Mouse (Mus musculus): ENCODE data around the gene Shd. TPM values are rescaled to one million over a fixed set of nuclear protein-coding genes. Genes with fewer than 3 reads are reported as not detected.

Shd gene
- total RNA-seq, 2 experiments from 2014 or later: 3.7 to 4.6 TPM

DNA sequence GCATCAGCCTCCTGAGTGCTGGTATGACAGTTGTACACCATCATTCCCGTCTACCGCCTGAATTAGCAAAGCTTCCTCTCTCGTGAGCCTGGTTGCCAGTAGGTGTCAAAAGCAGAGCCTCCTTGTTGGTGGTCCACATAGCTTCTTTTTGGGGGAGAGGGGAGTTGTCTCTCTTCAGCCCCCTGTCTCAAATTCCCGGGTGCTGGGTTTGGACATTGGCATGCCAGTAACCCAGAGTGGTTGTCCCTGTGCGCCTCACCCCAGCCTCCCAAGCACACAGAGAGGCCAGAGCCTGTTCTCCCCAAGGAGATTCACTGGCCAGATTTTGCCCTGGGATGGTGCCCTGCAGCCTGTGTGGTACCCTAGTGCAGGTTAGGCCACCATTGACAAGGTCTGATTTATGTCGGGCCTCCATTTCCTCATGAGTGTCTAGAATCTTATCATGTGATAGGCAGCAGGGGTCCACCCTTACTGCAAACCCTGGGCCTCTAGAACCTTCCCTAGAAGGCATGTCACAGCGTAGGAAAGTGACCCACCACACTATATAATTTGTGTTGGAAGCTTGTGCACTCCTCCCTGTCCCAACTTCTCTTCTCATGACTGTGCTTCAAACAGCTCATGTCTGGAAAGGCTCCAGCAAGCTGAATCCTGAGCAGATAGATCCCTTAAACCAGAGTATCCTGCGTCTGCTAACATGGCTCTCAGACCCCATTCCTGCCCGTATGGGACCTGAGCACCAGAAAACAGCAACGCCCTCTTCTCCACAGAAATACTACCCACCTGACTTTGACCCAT is 10.1 kb upstream of the Shd start:
- DNase-seq: no peak

DNA sequence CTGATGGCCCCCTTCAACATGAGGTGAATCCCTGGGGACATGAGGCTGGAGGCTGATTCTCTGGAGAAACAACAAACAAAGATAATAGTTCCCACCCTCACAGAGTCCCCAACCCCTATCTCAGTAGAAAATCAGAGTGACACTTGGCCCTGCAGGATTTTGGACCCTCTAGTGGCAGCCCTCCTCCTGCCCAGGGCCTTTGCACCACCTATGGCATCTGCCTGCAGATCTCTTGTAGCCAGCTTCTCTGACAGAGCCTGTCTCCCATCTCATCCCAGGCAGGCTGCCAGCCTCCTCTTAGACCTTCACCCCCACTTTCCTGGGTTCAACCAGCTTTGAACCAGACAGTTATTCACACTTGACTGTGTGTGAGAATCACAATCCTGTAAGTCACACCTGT is 9.5 kb upstream of the Shd start:
- DNase-seq: no peak

DNA sequence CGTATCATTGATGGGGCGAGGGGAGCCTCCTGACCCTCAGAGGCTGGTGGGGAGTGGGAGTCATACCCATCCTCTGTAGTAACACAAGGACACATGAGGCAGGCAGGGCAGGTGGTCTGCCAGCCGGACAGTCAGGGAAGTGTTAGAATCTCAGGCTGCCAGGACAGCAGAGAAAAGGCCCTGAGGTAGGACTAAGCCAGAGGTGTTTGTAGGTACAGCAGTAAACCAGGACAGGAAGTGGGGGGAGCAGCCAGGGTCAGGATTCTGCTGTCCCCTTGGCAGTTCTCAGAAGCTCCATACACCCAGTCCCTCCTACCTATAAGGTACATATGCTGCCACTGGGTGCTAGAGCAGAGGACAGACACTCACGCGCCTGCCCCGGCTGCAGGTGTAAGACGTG is 8.6 kb upstream of the Shd start:
- no peak for DNase-seq

DNA sequence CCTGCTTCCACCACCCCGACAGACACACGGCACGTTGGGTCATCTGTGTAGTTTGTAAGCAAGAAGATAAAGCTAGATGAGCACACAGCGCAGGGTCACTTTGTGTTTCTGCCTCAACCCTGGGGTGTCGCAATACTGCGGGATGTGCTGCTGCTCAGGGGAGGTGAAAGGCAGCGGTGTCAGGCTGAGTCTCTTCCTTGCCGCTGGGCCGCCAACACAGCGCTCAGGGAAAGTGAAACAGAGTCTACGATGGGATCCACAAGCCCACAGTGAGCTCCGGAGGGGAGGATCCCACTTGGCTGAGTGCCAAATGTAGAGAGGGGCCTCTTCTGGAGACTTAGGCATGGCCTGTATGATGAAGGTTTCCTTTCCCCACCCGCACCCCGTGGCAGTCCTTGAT is 7.1 kb upstream of the Shd start:
- DNase-seq: no peak

DNA sequence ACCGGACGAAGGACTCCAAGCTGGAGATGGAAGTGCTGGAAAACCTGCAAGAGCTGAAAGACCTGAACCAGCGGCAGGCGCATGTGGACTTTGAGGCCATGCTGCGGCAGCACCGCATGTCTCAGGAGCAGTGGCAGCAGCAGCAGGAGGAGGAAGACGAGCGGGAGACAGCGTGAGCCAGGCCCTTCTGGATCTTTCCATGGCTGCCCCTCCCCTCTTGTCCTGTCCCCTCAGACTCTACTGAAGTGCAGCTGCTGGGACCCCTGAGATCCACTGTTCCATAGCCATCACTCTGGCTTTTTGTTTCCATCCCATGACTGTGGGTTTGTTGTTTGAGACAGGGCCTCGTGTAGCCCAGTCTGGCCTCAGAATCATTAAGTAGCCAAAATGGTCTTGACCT is 5.8 kb upstream of the Shd start:
- DNase-seq: no peak

DNA sequence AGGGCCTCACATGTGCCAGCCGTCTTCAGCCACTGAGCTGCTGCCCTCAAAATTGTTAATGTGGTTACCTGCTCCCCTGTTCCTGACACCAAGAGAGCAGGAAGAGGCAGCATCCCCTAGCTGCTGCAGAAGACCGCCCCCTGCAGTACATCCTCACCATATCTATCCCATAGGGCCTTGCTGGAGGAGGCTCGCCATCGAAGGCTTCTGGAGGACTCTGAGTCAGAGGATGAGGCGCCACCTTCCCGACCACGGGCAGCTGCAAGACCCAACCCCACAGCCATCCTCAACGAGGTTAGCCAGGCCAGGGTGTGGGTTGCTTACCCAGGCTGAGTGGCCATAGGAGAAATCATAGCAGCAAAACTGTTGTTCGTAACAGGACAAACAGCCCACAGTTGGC is 5.3 kb upstream of the Shd start:
- DNase-seq: no peak

DNA sequence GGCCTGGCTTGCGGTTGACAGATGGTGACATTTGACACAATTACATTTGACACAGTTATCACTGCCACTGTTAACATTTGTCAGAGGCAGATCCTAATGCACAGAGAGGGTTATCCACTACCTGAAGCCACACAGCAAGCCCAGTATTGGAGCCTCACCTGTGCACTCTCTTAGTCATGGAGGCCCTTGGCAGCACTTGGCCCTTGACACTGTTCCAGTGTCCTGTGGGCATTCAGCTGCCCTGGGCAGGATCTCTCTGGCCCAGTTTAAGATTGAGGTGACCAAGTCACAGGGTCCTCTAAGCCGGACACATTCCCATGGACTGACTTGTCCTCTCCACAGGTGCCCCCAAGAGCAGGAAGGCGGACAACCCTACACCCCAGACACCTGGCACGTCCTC is 3.1 kb upstream of the Shd start:
- DNase-seq: no peak

DNA sequence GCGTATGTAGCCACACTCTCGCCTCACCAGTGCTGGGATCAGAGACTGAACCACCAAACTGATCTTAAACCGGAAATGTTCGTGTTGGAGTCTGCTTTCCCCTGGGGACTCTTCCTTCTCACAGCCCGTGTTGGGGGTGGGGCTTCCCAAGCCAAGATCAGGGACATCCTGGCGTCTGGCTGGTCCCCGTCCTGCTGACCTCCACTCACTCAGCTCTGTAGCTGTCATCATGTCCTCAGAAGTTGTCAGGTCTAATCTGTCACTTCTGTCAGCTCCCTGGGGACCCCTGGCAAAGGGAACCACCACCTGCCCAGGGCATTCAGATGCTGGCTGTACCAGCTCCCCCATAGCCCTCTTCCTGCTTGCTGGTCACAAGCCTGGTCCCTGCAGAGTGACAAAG is 2.1 kb upstream of the Shd start:
- DNase-seq: peak; percentile 62

DNA sequence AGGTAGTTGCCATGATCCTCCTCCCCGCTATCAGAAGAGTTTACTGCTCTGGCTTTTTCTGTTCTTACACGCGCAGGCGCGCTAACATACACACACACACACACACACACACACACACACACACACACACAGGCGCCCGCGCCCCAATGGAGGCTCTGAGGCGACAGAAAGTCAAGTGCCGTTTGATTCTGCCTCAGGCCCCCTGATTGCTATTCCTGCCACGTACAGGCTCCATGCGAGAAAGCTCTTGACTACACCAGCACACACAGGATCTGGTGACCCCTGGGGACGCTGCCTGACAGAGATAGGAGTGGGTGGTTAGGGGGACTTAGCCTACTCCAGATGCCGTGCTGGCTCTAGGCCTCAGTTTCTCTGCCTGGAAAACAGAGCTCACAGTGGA is 707 bp upstream of the Shd start:
- DNase-seq: peak; percentile 36

DNA sequence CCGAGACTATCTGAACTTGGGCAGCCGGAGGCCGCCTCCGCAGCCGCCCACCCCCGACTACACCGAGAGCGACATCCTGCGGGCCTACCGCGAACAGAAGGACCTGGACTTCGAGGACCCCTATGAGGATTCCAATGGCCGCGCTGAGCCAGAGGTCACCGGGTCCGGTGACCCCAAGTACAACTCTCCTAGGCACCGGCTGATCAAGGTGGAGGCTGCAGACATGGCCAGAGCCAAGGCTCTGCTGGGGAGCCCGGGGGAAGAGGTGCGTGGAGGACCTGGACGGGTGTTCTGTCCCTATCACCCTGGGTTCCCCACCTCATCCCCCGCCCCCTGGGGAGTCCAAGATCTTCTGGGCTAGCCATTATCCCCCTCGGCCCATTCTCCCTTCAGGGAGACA is 1.2 kb downstream of the Shd start:
- no peak for DNase-seq

DNA sequence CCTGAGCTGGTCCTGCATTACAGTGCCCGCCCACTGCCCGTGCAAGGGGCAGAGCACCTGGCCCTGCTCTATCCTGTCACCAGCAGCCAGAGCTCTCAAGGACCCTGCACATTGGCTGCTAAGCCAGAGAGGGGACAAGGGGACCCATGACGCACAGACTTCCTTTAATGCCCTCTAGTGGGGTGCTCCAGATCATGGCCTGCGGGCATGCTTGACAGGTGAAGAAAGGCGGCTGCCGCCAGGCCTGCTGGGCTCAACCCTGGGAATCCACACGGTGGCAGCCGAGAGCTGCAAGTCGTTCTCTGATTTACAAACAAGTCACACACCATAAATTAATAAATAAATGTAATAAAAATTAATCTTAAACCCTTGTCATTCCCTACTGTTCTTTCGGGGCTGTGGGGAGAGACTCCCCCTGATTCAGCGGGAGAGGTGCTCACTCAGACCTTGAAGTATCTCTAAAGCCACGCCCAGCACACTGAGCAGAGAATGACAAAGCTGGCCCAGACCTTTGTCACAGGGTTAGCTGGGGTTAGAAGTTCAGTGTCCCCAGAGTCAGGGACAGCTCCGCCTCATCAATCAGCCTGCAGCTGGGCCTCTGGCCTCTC is 6.1 kb downstream of the Shd start:
- DNase-seq: peak; percentile 89

DNA sequence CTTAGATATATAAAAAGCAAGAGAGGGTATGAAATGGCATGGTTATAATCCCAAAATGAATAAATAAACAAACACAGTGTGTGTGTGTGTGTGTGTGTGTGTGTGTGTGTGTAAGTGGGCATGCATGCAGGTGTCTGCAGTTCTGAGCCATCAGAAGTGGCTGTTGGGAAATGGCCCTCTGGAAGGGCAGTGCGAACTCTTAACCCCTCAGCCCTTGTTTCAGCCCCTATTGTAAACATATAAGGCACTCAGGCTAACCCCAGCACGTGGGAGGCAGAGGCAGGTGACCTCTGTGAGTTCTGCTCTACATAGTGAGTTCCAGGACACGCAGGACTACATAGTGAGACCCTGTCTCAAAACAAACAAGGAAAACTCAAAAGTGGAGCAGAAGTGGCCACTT is 7.0 kb downstream of the Shd start:
- DNase-seq: no peak

DNA sequence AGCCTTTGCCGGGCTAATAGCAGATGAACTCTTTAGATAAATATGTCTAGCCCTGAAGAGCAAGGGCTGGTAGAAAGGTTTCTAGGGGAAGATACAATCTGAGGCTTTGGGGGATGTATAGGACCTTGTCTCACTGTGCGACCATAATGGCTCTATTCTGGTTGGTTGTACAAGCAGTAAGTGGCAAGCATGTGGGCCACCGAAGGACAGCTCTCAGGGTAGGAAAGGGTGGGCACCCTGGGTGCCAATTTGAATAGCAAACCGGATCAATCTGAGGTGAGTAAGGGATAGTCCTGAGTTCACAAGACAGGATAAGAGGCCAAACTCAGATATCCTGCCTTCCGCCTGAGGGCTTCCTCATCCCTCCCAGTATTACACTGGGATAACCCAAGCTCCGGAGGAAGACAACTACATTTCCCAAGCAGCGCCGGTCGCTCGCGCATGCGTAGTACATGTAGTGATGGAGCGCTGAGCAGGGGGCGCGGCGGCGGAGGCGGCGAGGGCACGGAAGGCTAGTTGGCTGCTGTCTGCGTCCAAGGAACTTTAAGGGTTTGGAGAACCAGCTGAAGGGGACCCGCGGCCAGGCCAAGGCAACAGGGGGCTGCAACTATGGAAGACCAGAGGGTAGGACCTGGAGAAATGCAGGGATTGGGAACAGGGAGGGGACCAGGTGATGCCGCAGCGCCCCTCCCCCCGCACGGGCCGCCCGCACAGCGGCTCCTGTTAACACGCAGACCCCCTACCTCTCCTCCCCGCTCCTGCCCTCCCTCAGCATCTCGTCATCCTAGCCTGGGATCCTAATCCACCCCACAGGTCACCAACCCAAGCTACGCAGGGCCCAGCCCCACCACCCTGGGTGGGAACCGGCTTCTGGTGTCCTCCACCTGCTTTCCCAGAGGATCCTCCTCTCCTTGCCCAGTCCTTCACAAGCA is 16.0 kb downstream of the Shd start, which contains the start of gene Fsd1:
Fsd1 (plus strand) TSS at position 480 of the 932 bp plus-strand sequence.
- peak; percentile 63 for DNase-seq

DNA sequence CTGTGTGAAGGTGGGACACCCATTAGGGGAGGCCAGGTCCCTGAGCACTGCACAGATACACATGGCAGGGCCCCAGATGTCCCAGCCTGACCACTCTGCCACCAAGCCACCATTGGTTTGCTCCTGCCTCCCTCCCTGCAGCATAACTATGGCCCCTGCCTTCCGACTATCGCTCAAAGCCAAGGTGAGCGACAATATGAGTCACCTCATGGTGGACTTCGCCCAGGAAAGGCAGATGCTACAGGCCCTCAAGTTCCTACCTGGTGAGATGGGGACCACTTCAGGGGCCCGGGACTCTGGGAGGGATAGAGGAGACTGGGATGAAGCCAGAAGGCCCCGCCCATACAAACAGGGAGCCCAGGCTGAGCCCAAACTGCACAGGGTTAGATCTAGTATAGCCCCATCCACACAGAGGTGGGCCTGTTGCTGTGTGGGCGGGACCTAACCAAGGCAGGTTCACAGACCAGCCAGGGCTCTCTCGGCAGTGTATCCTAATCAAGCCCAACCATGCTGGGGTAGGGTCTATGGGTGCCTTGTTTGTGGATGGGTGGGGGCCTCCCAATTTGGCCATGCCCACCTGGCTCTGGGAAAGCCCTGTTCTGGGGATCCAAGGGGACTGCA is 20.1 kb downstream of the Shd start:
- no peak for DNase-seq

DNA sequence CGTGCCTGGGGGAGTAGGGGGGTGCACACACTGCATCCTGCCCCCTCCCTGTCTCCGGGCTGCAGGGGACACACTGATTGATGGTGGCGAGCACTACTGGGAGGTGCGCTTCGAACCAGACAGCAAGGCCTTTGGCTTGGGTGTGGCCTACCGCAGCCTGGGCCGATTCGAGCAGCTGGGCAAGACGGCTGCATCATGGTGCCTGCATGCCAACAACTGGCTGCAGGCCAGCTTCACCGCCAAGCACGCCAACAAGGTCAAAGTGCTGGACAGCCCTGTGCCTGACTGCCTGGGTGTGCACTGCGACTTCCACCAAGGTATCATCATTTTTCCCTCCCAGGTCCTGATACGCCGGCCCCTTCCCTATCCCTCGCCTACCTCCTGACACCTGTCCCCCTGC is 25.7 kb downstream of the Shd start:
- DNase-seq: no peak

DNA sequence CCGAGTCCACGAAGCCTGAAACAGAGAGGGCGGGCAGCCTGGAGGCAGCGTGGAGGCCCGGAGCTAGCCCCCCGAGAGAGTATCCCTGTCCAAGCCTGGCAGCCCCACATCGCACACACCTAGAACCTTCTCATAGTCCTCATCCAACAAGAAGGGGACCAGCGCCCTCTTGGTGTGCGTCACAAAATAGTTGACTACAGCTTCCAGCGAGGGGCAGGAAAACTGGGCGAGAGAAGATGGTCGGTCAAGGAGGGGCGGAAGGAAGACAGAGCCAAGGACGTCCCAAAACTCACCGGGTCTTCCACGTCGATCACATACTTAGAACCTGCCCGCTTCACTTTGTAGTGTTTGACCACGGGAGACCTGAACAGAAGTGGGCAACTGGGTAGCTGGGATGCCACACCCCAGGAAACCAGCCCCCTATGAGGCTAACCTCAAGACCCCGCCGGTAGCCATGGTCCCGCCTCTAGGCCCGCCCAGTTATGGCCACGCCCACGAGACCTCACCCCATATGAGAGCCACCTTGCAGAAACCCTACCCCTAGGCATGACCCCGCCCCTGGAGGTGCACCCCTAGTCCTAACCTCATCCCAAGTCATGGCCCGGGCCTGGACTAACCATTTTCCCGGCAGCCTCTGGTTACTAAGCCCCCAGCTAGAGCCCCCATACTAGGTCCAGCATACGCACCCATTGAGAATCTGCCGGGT is 29.7 kb downstream of the Shd start:
- no peak for DNase-seq

DNA sequence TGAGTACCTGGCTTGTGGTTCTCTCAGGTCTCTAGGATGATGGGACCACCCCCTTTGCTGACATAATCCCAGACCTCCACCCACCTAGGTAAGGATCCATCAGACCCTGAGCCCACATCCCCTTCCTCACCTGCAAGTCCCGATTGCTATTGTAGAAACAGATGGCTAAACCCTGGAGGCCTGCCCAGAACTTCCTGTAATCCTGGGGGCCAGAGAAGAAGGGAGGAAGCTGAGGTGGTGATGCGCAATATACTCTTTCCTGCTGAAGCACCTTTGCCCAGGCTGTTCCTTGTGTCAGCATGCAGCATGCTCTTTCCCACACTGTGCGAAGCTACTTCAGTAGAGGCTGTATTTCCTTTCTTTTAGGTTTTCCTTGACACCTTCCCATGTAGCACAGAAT is 32.7 kb downstream of the Shd start:
- no peak for DNase-seq

DNA sequence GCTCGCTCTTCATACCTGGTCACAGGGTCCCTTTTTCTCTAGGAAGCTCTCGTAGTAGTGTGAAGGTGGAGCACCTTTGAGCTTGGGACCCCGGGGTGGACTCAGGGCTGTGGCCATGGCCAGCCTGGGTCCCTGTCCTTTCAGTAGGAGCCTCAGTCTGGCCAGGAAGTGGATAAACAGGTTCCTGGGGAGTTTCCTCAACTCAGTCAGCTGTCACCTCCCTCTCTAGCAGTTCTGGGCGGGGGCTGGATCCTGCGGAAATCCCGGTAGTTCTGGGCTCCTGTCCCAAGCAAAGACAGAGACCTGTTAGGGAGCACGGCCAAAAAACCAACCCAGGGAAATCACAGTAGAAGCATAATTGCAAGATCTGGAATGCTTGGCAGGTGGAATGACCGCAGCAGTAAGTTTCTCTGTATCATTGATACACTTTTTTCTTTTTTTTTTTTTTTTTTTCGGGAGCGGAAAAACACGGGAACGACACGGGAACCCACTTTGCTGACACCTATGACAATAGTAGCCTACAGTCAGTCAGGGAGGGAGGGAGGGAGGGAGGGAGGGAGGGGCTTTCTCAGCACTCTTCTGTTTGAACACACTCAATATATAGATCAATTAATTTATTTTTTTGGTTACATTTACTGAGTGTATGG is 35.3 kb downstream of the Shd start, which contains the start of the genes Stap2 and Mpnd:
Stap2 (minus strand) TSS at position 170 of the 647 bp plus-strand sequence.
Mpnd (plus strand) TSS at position 297 of the 647 bp plus-strand sequence.
- DNase-seq: peak; percentile 61

DNA sequence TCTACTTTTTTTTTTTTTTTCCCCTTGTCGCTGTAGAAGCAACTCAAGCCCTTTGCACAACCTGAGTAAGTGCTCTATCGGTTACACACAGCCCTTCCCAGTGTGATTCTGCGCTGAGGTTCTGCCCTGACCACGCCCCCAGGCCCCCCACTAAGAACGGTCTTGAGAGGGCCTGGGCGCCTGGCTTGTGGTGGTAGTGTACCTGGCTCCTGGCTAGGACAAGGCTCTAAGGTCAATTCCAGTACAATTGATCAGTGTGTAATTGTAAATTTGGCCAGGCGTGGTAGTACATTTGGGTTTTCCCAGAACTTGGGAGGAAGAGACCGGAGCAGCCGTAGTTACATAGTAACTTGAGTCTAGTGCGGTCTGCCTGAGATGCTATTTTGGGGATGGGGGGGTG is 36.7 kb downstream of the Shd start:
- no peak for DNase-seq

DNA sequence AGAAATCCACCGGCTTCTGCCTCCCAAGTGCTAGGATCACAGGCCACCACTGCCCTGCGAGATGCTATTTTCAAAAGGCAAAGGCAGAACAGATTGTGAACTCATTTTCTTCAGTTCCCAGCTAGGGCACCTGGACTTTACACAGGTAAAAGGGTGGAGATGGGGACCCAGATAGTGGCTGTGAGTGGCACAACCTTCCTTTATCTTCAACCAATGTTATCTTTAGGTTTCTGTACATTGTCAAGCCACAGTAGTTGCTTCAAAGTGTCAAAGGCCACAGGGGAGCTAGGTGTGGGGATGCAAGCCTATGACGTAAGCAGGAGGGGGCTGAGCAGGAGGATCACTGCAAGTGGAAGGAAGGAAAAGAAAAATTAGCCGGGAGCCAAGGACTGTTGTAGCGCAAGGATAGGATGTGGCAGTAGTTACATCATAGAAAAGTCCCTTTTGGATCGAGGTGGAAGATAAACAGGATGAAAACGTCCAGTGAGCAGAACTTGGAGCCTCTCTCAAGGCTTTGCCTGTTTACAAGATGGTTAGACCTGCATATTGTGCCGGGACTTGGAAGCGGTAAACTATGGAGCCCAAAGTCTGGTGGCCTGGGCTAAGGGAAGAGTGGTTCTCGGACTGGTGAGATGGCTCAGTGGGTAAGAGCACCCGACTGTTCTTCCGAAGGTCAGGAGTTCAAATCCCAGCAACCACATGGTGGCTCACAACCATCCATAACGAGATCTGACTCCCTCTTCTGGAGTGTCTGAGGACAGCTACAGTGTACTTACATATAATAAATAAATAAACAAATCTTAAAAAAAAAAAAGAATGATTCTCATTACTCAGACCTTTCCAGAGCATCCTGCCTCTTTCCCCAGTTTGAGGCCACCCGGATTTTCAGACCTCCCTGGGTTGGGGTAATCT is 37.4 kb downstream of the Shd start:
- DNase-seq: no peak
